Mouse (Mus musculus): ENCODE measurements around the gene Limk1.

Limk1 gene

DNA sequence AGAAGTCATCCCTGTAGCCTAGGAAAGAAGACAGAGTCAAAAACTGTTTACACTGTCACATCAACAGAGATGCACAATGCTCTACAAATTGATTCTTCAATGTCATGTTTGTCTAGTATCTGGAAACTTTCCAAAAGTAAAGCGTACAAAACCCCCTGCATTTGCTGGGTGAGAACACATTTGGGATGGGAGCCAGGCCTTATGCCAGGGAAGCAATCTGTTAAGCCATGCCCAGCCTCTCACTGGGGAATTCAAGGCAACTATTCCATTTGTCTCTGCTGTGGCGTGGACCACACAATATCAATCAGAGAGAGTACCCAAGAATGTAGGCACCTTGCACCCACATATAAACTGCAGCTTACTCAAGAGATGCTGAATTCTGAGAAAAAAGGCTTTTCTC lies 66.3 kb downstream of the Limk1 start:
- no peak for DNase-seq

- no peak for DNase-seq
Measured at GRCm38 (mm10) chr5:134621099-134621640, 67.2 kb downstream of the Limk1 start.

DNA sequence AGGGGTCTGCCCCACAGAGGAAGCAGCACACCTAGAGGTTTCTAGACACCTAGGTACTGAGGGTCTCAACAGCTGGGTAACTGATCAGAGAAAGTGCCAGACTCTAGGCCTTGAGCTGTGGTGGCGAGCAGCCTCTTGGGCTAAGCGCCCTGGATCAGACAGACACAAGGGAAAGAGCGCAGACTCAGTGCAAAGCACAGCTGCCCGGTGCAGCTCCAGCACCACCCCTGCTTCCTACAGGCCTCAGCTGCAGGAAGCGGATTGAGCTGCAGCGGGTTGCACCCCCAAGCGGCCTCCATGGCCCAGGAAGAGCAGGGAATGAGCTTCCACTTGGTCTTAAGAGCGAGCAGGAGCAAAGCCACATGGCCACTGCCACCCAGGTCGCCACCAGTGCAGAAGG lies 67.9 kb downstream of the Limk1 start:
- no peak for DNase-seq

DNA sequence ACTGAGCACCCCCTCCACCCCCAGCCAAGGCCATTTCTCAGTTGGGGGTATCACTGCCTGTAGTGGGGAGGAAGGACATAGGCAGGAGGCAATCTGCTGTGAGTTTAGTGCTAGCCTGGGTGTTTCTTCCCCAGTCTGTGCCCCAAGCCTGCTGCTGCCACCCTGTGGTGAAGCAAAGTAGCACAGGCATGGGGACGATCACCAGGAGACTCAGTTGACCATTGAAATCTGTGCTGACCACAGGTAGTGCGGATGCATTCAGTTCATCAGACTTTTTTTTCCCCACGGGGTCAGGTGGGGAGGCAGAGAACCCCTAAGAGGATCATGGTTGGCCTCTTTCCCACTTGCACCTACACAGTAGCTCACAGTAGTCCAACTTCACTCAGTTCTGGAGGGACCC lies 71.3 kb downstream of the Limk1 start:
- DNase-seq, result peak; percentile 82

GRCm38 (mm10) chr5:134615780-134616179 lies 72.6 kb downstream of the Limk1 start:
- DNase-seq, result no peak

DNA sequence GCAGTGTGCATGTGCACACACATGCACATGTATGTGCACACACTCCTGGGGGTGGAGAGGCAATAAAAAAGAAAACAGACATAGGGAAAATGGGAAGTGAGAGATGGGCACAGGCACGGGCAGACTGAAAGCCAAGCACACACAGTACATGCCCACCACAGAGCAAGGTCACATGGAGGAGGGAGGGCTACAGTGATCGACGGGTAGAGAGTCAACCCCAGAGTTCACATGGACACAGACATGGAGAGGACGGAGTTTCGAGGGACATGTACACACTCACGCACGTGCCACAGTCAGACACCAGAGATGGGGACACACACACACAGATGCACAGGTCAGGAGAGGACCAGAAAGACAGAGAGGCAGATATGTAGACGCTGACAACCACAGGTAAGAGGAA lies 73.0 kb downstream of the Limk1 start:
- no peak for DNase-seq

DNA sequence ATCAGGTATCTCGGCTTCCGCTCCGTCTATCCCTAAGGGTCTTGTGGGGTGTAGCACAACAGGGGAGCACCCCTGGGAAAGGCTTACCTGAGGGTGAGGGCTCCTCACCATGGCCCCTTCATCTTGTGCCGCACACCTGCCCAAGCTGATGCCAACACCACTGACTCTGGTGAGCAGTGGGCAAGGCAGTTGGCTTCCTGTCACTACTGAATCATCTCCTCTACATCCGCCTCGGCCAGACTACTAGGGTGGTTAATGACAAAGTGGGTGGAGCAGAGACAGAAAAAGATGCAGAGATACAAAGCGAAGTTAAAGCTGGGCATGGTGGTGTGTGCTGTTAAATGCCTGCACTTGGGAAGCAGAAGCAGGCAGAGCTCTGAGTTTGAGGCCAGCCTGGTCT lies 73.6 kb downstream of the Limk1 start, which contains the start of gene Lat2:
TSS of gene Lat2 (minus strand) at position 224 of the 400 bp plus-strand sequence.
- no peak for DNase-seq

- no peak for DNase-seq
Measured at GRCm38 (mm10) chr5:134614296-134614695, 74.1 kb downstream of the Limk1 start.

DNA sequence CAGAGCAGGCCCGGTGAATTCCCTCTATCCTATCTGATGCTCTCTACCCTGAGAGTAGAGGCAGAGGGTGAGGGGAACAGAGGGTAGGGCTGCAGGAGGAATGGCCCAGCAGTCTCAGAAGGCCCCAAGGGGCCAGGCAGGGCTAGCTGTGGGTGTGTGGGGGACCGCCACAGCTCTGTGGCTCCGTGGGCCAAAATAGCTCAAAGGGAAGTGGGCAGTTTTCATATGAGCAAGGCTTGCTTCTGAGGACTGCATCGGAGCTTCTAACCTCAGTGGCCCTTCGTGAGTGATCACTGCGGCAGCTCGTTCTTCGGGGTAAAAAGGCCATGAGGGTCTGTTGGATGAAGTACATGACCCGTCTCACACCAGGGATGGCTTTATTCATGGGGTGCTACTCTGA lies 74.7 kb downstream of the Limk1 start:
- no peak for DNase-seq

GRCm38 (mm10) chr5:134611810-134612521 lies 76.4 kb downstream of the Limk1 start:
- no peak for DNase-seq

DNA sequence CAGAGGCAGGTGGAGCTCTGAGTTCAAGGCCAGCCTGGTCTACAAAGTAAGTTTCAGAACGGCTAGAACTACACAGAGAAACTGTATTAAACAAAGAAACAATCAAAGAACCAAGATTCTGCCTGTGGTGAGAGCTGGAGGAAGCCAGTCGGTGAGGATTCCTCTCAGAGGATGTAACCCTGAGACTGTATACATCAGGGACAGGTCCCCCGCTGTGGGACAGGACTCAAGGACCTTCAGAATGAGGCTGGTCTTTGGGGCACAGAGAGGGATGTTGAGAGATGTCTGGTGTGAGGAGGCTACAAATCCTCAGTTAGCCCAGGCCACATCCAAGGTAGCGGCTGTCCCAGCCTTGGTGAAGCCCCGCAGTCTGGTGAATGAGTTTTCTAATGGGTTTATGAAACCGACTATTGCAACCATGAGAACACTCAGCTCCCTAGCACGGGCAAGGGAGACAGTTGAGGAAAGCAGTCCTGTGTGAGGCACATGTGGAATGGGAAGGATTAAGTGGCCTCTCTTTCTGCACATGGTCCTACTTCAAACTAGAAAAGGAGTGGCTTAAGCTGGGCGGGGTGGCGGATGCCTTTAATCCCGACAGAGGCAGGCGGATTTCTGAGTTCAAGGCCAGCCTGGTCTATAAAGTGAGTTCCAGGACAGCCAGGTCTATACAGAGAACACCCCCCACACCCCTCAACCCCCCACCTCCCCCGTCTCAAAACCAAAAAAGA lies 78.3 kb downstream of the Limk1 start:
- no peak for DNase-seq

DNA sequence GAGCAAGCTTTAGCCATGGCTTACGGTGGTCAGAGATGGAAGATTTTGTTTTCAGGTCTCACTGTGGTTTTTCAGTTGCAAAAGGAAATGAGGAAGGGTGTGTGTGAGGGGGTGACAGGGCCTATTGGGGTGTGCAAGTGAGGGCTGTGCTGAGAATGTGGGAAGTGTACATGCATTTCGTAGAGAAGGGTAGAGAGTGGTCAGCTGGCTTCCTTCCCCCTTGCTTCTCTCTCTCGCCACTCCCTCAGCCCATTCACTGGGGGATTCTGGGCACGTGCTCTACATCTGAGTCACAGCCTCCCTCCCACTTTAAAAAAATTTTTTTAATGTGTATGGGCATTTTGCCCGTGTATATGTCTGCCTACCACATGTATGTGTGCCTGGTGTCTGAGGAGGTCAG lies 81.3 kb downstream of the Limk1 start:
- no peak for DNase-seq

- no peak for DNase-seq
Measured at GRCm38 (mm10) chr5:134606314-134606713, 82.1 kb downstream of the Limk1 start.

All from kidney, postnatal 10 days (tissue).